Mouse (Mus musculus): ENCODE data around the gene Inpp5e. TPM values are rescaled to one million over a fixed set of nuclear protein-coding genes. Genes with fewer than 3 reads are reported as not detected.
A peak's percentile ranks its signal among the peaks of the same experiment; 100 is the strongest.
"Not testable (repeated sequence)": the region's sequence is repeated elsewhere in the genome, so short reads cannot be mapped to it uniquely, and the experiment has no call there.

Gene Inpp5e
- polyA plus RNA-seq, 1 experiment from 2014 or later = 6.1 TPM

- Histone ChIP-seq H3K9me3 (replicated peaks) (no peaks in the 10 kb centered on the region), H3K4me2 (peak overlapping the region; percentile 91; the same call in 1 of the 2 replicates), H3K36me3 (replicated peaks) (peaks cover 72% of the 10 kb centered on the region), H3K9ac (no peak overlapping the region), H3K27me3 (no peaks in the 10 kb centered on the region), H3K4me3 (replicated peaks) (peak overlapping the region; percentile 21; the same call in 1 of the 2 replicates), H3K4me1 (replicated peaks) (peaks cover 32% of the 10 kb centered on the region), H3K27ac (replicated peaks) (no peak overlapping the region)
- WGBS (ENCODE audit: insufficient replicate concordance) = 45% methylated on average over 3 of the region's 3 CpGs
- no peak for ATAC-seq (ENCODE audit: insufficient read depth)
Measured at GRCm38 (mm10) chr2:26390954-26391353, 18.0 kb downstream of the Inpp5e start.

DNA sequence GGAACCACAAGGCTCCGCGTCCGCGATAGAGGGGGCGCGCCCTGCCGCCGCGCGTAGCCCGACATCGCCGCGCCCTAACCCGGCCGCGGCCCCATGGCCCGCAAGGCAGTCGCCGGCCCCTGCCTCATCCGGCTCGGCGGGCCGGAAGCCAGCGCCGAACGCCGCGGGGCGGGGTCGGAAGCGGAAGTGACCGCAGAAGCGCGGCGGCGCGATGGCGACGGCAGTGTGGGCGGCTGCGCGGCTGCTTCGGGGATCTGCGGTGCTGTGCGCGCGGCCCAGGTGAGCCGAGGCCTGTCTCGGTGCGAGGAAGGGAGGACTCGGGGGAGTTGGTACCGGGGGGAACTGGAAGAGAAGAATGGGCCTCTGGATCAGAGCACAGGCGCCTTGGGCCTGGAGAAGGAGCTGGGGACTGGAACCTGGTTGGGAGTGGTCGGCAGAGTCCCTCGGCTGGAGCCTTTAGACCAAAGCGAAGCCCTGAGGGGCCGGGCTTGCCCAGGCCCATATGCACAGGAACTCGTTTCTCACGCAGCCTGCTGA is 19.8 kb downstream of the Inpp5e start, which contains the start of the genes Entr1 and Pmpca:
Gene Entr1, minus strand, starts transcription at position 163 of the 537 bp plus-strand sequence.
Gene Pmpca, plus strand, starts transcription at position 186 of the 537 bp plus-strand sequence.
- peaks cover 72% of the 10 kb centered on the region for H3K36me3 ChIP-seq (replicated peaks)
- H3K27ac ChIP-seq (replicated peaks) = peak within 1 kb of the TSS; percentile 83
- peak within 1 kb of the TSS; percentile 91 for H3K4me2 ChIP-seq
- H3K9ac ChIP-seq = peak within 1 kb of the TSS; percentile 84
- H3K27me3 ChIP-seq = no peaks in the 10 kb centered on the region
- H3K4me1 ChIP-seq (replicated peaks) = peaks cover 32% of the 10 kb centered on the region
- H3K9me3 ChIP-seq (replicated peaks) = no peaks in the 10 kb centered on the region
- ATAC-seq (ENCODE audit: insufficient read depth) = peak; percentile 91
- peak within 1 kb of the TSS; percentile 95 for H3K4me3 ChIP-seq (replicated peaks)
- under 1% methylated on average over 60 of the region's 60 CpGs for WGBS (ENCODE audit: insufficient replicate concordance)

GRCm38 (mm10) chr2:26388682-26389153 is 20.3 kb downstream of the Inpp5e start:
- no peaks in the 10 kb centered on the region for H3K27me3 ChIP-seq
- no peaks in the 10 kb centered on the region for H3K9me3 ChIP-seq (replicated peaks)
- H3K9ac ChIP-seq = peak overlapping the region; percentile 84
- H3K36me3 ChIP-seq (replicated peaks) = peaks cover 72% of the 10 kb centered on the region
- peak overlapping the region; percentile 83 for H3K27ac ChIP-seq (replicated peaks)
- peak; percentile 53 for ATAC-seq (ENCODE audit: insufficient read depth)
- peak overlapping the region; percentile 95 for H3K4me3 ChIP-seq (replicated peaks)
- under 1% methylated on average over 45 of the region's 45 CpGs for WGBS (ENCODE audit: insufficient replicate concordance)
- peaks cover 32% of the 10 kb centered on the region for H3K4me1 ChIP-seq (replicated peaks)
- H3K4me2 ChIP-seq = peak overlapping the region; percentile 91

- no peak for ATAC-seq (ENCODE audit: insufficient read depth)
- no peak overlapping the region for H3K27ac ChIP-seq (replicated peaks)
- H3K4me3 ChIP-seq (replicated peaks) = peak overlapping the region; percentile 95
- peak overlapping the region; percentile 84; the same call in 1 of the 2 replicates for H3K9ac ChIP-seq
- peak overlapping the region; percentile 91 for H3K4me2 ChIP-seq
- 76% methylated on average over 3 of the region's 3 CpGs for WGBS (ENCODE audit: insufficient replicate concordance)
- peaks cover 72% of the 10 kb centered on the region for H3K36me3 ChIP-seq (replicated peaks)
- no peaks in the 10 kb centered on the region for H3K27me3 ChIP-seq
- peaks cover 32% of the 10 kb centered on the region for H3K4me1 ChIP-seq (replicated peaks)
- no peaks in the 10 kb centered on the region for H3K9me3 ChIP-seq (replicated peaks)
Measured at GRCm38 (mm10) chr2:26387713-26388112, 21.3 kb downstream of the Inpp5e start.

GRCm38 (mm10) chr2:26380871-26381270 is 28.1 kb downstream of the Inpp5e start:
- Histone ChIP-seq H3K4me1 (replicated peaks) (peaks cover 21% of the 10 kb centered on the region), H3K36me3 (replicated peaks) (peaks cover 72% of the 10 kb centered on the region), H3K9ac (peak overlapping the region; percentile 76; the same call in 1 of the 2 replicates), H3K4me3 (replicated peaks) (peak overlapping the region; percentile 81), H3K4me2 (peak overlapping the region; percentile 96)
- H3K27ac ChIP-seq (replicated peaks); ATAC-seq (ENCODE audit: insufficient read depth); H3K27me3 ChIP-seq; H3K9me3 ChIP-seq (replicated peaks): not testable (repeated sequence)
- WGBS (ENCODE audit: insufficient replicate concordance) = 20% methylated on average over 6 of the region's 6 CpGs

DNA sequence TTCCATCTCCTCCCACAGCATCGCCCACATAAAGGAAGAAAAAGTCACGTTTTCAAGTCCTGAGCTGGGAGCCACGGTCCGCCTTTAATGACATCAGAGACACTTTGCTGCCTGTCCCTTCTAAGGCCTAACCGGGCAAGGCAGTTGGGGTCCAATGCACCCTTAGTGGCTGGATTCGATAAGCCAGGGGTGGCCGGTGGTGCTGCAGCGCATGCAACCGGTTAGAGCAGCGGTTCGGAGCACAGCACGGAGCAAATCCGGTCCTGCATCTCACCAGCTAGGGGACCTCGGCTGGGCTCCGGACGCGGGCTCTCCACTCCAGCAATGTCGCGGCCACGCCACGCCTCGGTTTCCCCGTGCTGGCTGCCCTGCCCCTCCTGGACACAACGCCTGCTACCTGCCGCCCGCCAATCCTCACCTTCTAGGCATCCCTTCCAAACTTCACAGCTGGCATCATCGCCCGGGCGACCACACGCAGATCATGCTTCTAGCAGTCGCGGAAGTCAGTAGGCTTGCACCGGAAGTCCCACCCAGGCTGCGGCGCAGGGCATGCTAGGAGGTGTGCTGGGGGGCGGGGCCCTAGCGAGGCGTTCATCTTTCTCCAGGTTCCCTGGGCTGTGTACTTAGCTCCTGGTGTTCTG is 28.8 kb downstream of the Inpp5e start, which contains the start of gene Snapc4:
Gene Snapc4, minus strand, starts transcription at position 523 of the 641 bp plus-strand sequence.
- under 1% methylated on average over 38 of the region's 38 CpGs for WGBS (ENCODE audit: insufficient replicate concordance)
- peak; percentile 91 for ATAC-seq (ENCODE audit: insufficient read depth)
- no peaks in the 10 kb centered on the region for H3K27me3 ChIP-seq
- peaks cover 21% of the 10 kb centered on the region for H3K4me1 ChIP-seq (replicated peaks)
- peaks cover 72% of the 10 kb centered on the region for H3K36me3 ChIP-seq (replicated peaks)
- H3K4me3 ChIP-seq (replicated peaks) = peak within 1 kb of the TSS; percentile 81
- H3K4me2 ChIP-seq = peak within 1 kb of the TSS; percentile 96
- H3K9ac ChIP-seq = peak within 1 kb of the TSS; percentile 76
- no peaks in the 10 kb centered on the region for H3K9me3 ChIP-seq (replicated peaks)
- peak within 1 kb of the TSS; percentile 55 for H3K27ac ChIP-seq (replicated peaks)

GRCm38 (mm10) chr2:26372396-26372795 is 36.6 kb downstream of the Inpp5e start:
- Histone ChIP-seq H3K4me2 (no peak overlapping the region), H3K4me3 (replicated peaks) (no peak overlapping the region), H3K9me3 (replicated peaks) (no peaks in the 10 kb centered on the region), H3K9ac (no peak overlapping the region), H3K27me3 (no peaks in the 10 kb centered on the region), H3K36me3 (replicated peaks) (peaks cover 96% of the 10 kb centered on the region), H3K4me1 (replicated peaks) (no peaks in the 10 kb centered on the region), H3K27ac (replicated peaks) (no peak overlapping the region)
- ATAC-seq (ENCODE audit: insufficient read depth) = no peak
- 76% methylated on average over 8 of the region's 8 CpGs for WGBS (ENCODE audit: insufficient replicate concordance)

DNA sequence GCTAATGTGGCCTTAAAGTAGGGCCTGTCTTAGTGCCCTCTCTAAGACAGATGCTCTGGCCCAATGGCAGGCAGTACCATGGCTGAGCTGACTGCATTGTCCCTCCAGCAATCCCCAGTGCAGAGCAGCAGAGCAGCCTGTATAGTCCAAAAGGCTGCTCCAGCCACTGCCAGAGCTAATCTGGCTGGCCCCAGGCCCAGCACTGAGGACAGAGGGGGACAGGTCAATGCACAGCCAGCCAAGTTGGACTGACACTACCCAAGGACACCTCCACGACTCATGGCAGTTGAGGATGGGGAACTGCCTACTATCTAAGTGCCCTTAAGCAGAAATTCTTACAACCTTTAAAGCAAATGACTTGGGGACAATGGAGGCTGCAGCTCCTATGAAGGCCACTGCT is 40.4 kb downstream of the Inpp5e start:
- Histone ChIP-seq H3K4me1 (replicated peaks) (no peaks in the 10 kb centered on the region), H3K36me3 (replicated peaks) (peaks cover 93% of the 10 kb centered on the region), H3K27me3 (no peaks in the 10 kb centered on the region), H3K9ac (no peak overlapping the region), H3K27ac (replicated peaks) (no peak overlapping the region), H3K9me3 (replicated peaks) (no peaks in the 10 kb centered on the region), H3K4me3 (replicated peaks) (no peak overlapping the region), H3K4me2 (no peak overlapping the region)
- no peak for ATAC-seq (ENCODE audit: insufficient read depth)
- WGBS (ENCODE audit: insufficient replicate concordance) = 61% methylated on average over 1 of the region's 1 CpGs

- Histone ChIP-seq H3K27me3 (no peaks in the 10 kb centered on the region), H3K4me1 (replicated peaks) (no peaks in the 10 kb centered on the region), H3K4me2 (no peak overlapping the region), H3K4me3 (replicated peaks) (no peak overlapping the region), H3K9ac (no peak overlapping the region), H3K36me3 (replicated peaks) (peaks cover 86% of the 10 kb centered on the region), H3K27ac (replicated peaks) (no peak overlapping the region), H3K9me3 (replicated peaks) (no peaks in the 10 kb centered on the region)
- no peak for ATAC-seq (ENCODE audit: insufficient read depth)
- WGBS (ENCODE audit: insufficient replicate concordance) = 78% methylated on average over 6 of the region's 6 CpGs
Measured at GRCm38 (mm10) chr2:26367911-26368310, 41.1 kb downstream of the Inpp5e start.

DNA sequence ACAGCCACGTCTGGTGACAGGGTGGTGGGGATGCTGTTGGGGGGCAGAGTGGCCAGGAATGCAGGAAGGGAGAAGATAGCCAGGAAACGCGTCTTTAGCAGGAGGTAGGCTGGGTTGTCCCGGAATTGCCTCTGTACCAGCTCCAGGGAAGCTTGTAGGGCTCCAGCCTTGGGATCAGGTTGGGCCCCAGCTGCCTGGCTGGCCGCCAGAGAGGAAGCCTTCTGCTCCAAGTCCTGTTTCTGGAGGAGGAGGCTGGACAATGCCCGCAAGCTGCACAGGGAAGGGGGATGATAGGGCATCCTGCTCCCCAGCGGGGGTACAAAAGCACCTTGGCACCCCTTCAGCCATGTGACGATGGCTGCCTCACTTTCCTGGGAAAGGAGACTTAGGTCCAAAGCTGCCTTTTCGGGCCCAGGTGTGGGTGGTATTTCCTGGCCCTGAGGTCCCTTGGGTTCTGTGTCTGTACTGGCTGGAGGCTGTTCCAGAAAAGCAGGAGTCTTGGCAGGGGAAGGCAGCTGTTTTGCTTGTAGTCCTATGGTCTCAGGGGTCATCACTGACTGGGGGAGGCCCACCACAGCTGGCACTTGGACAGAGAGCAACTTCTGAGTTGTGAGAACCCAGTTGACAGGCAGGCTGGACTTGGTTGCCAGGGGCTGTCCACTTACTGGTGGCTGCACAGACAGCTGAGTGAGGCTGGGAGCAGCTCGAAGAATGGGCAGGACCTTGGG is 44.1 kb downstream of the Inpp5e start:
- Histone ChIP-seq H3K4me3 (replicated peaks) (no peak overlapping the region), H3K27me3 (no peaks in the 10 kb centered on the region), H3K4me1 (replicated peaks) (0 out of 2 replicates have a peak, but pooled peaks cover 5% of the 10 kb centered on the region), H3K9me3 (replicated peaks) (no peaks in the 10 kb centered on the region), H3K4me2 (no peak overlapping the region), H3K27ac (replicated peaks) (no peak overlapping the region; the same call in 1 of the 2 replicates), H3K36me3 (replicated peaks) (peaks cover 59% of the 10 kb centered on the region), H3K9ac (no peak overlapping the region)
- ATAC-seq (ENCODE audit: insufficient read depth) = no peak
- 73% methylated on average over 10 of the region's 10 CpGs for WGBS (ENCODE audit: insufficient replicate concordance)

DNA sequence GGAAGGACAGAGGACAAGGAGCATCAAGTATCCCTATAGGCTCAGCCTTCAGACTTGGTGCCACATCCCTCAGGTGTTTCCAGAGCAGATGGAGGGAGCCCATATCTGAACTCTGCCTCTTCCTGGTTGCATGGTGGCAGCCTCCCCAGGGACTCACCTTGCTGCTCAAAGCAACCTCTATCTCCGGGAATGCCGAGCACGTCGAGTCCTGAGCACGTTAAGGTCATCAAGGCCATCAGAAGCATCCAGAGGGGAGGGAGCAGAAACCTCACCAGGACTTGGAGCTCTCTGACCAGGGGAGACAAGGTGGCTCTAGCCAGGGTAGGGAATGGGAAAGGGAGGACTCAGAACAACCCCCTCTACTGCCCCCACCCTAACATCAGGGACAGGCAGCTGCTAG is 45.5 kb downstream of the Inpp5e start:
- no peak overlapping the region for H3K27ac ChIP-seq (replicated peaks)
- 0 out of 2 replicates have a peak, but pooled peaks cover 8% of the 10 kb centered on the region for H3K4me1 ChIP-seq (replicated peaks)
- no peak overlapping the region for H3K4me2 ChIP-seq
- H3K4me3 ChIP-seq (replicated peaks) = no peak overlapping the region
- 67% methylated on average over 5 of the region's 5 CpGs for WGBS (ENCODE audit: insufficient replicate concordance)
- no peaks in the 10 kb centered on the region for H3K27me3 ChIP-seq
- H3K36me3 ChIP-seq (replicated peaks) = peaks cover 44% of the 10 kb centered on the region
- ATAC-seq (ENCODE audit: insufficient read depth) = no peak
- no peak overlapping the region for H3K9ac ChIP-seq
- no peaks in the 10 kb centered on the region for H3K9me3 ChIP-seq (replicated peaks)
